Mouse (Mus musculus) erythroid progenitor cell, adult 5-6 weeks (primary cell): ENCODE measurements around the gene Car11. TPM values are rescaled to one million over a fixed set of nuclear protein-coding genes. Genes with fewer than 3 reads are reported as not detected.

ENCODE experiments used
- ATAC-seq: replicated peaks from 2 replicates; pipeline ENCODE4 v1.8.0; 2016; ENCODE audit warnings: moderate number of reproducible peaks, mild to moderate bottlenecking, moderate TSS enrichment, inconsistent platforms; ENCODE audit not compliant: poor library complexity, low FRiP score, severe bottlenecking
- total RNA-seq, 2 experiments: library from RNA; stranded (forward) in 1 of 2; stranded (reverse) in 1 of 2; fragments of 150-400 nt in 1 of 2; fragments of 186-747, 209-891 nt in 1 of 2; gene quantifications; 2 replicates each; pipeline versions ENCODE4 v1.2.3 to v1.2.4; 2015 to 2017; ENCODE audit warnings: low replicate concordance in 2 of 2

Car11 gene
- total RNA-seq, 2 experiments from 2014 or later, result not detected

GRCm38 (mm10) chr7:45749401-45749800, 49.8 kb downstream of the Car11 start:
- no peak for ATAC-seq

GRCm38 (mm10) chr7:45750162-45750561, 50.5 kb downstream of the Car11 start:
- no peak for ATAC-seq

Other genes starting within 250 kb of the Car11 start
Only the 30 nearest of the 34 such genes appear.
- 0.84 TPM in 1 of 2 replicates, not detected in the other for gene Tulp2, start 218.0 kb upstream of the Car11 start, total RNA-seq (2015; ENCODE audit: low replicate concordance)
- not detected in 2 replicates for gene Tulp2, start 218.0 kb upstream of the Car11 start, total RNA-seq (2017; ENCODE audit: low replicate concordance)
- gene Gm45808, start 213.0 kb upstream of the Car11 start, total RNA-seq (2015; ENCODE audit: low replicate concordance), result not detected in 2 replicates
- gene Gm45808, start 213.0 kb upstream of the Car11 start, total RNA-seq (2017; ENCODE audit: low replicate concordance), result 4.9 TPM in 1 of 2 replicates, not detected in the other
- 0.42 and 3.6 TPM in 2 replicates for gene Dhdh, start 211.0 kb upstream of the Car11 start, total RNA-seq (2015; ENCODE audit: low replicate concordance)
- gene Dhdh, start 211.0 kb upstream of the Car11 start, total RNA-seq (2017; ENCODE audit: low replicate concordance), result 1.0 and 1.6 TPM in 2 replicates
- 164 and 168 TPM in 2 replicates for gene Nucb1, start 189.4 kb upstream of the Car11 start, total RNA-seq (2015; ENCODE audit: low replicate concordance)
- gene Nucb1, start 189.4 kb upstream of the Car11 start, total RNA-seq (2017; ENCODE audit: low replicate concordance), result 789 and 905 TPM in 2 replicates
- gene Ppp1r15a, start 173.6 kb upstream of the Car11 start, total RNA-seq (2015; ENCODE audit: low replicate concordance), result 814 and 867 TPM in 2 replicates
- gene Ppp1r15a, start 173.6 kb upstream of the Car11 start, total RNA-seq (2017; ENCODE audit: low replicate concordance), result 569 and 633 TPM in 2 replicates
- gene Plekha4, start 173.5 kb upstream of the Car11 start, total RNA-seq (2015; ENCODE audit: low replicate concordance), result 7.2 TPM in 1 of 2 replicates, not detected in the other
- gene Plekha4, start 173.5 kb upstream of the Car11 start, total RNA-seq (2017; ENCODE audit: low replicate concordance), result 0.08 and 0.90 TPM in 2 replicates
- not detected in 2 replicates for gene Hsd17b14, start 144.9 kb upstream of the Car11 start, total RNA-seq (2015; ENCODE audit: low replicate concordance)
- not detected in 2 replicates for gene Hsd17b14, start 144.9 kb upstream of the Car11 start, total RNA-seq (2017; ENCODE audit: low replicate concordance)
- gene Bcat2, start 129.7 kb upstream of the Car11 start, total RNA-seq (2015; ENCODE audit: low replicate concordance), result 8.4 and 17.7 TPM in 2 replicates
- gene Bcat2, start 129.7 kb upstream of the Car11 start, total RNA-seq (2017; ENCODE audit: low replicate concordance), result 4.0 and 22.0 TPM in 2 replicates
- gene Fgf21, start 84.4 kb upstream of the Car11 start, total RNA-seq (2015; ENCODE audit: low replicate concordance), result not detected in 2 replicates
- gene Fgf21, start 84.4 kb upstream of the Car11 start, total RNA-seq (2017; ENCODE audit: low replicate concordance), result not detected in 2 replicates
- gene Fut1, start 82.6 kb upstream of the Car11 start, total RNA-seq (2015; ENCODE audit: low replicate concordance), result not detected in 2 replicates
- not detected in 2 replicates for gene Fut1, start 82.6 kb upstream of the Car11 start, total RNA-seq (2017; ENCODE audit: low replicate concordance)
- not detected in 2 replicates for gene Izumo1, start 78.0 kb upstream of the Car11 start, total RNA-seq (2015; ENCODE audit: low replicate concordance)
- gene Izumo1, start 78.0 kb upstream of the Car11 start, total RNA-seq (2017; ENCODE audit: low replicate concordance), result not detected in 2 replicates
- not detected in 2 replicates for gene Rasip1, start 72.4 kb upstream of the Car11 start, total RNA-seq (2015; ENCODE audit: low replicate concordance)
- not detected in 2 replicates for gene Rasip1, start 72.4 kb upstream of the Car11 start, total RNA-seq (2017; ENCODE audit: low replicate concordance)
- gene Mamstr, start 59.9 kb upstream of the Car11 start, total RNA-seq (2015; ENCODE audit: low replicate concordance), result not detected in 2 replicates
- not detected in 2 replicates for gene Mamstr, start 59.9 kb upstream of the Car11 start, total RNA-seq (2017; ENCODE audit: low replicate concordance)
- gene Fut2, start 33.4 kb upstream of the Car11 start, total RNA-seq (2015; ENCODE audit: low replicate concordance), result not detected in 2 replicates
- not detected in 2 replicates for gene Fut2, start 33.4 kb upstream of the Car11 start, total RNA-seq (2017; ENCODE audit: low replicate concordance)
- gene Ntn5, start 15.8 kb upstream of the Car11 start, total RNA-seq (2015; ENCODE audit: low replicate concordance), result not detected in 2 replicates
- gene Ntn5, start 15.8 kb upstream of the Car11 start, total RNA-seq (2017; ENCODE audit: low replicate concordance), result not detected in 2 replicates
- not detected in 2 replicates for gene Sec1, start 5.4 kb upstream of the Car11 start, total RNA-seq (2015; ENCODE audit: low replicate concordance)
- not detected in 2 replicates for gene Sec1, start 5.4 kb upstream of the Car11 start, total RNA-seq (2017; ENCODE audit: low replicate concordance)
- 1.3 and 2.5 TPM in 2 replicates for gene Dbp, start 5.2 kb downstream of the Car11 start, total RNA-seq (2015; ENCODE audit: low replicate concordance)
- gene Dbp, start 5.2 kb downstream of the Car11 start, total RNA-seq (2017; ENCODE audit: low replicate concordance), result 1.7 and 2.6 TPM in 2 replicates
- 522 and 544 TPM in 2 replicates for gene Rpl18, start 15.6 kb downstream of the Car11 start, total RNA-seq (2015; ENCODE audit: low replicate concordance)
- gene Rpl18, start 15.6 kb downstream of the Car11 start, total RNA-seq (2017; ENCODE audit: low replicate concordance), result 281 and 297 TPM in 2 replicates
- gene Sphk2, start 18.2 kb downstream of the Car11 start, total RNA-seq (2015; ENCODE audit: low replicate concordance), result 9.6 and 12.6 TPM in 2 replicates
- gene Sphk2, start 18.2 kb downstream of the Car11 start, total RNA-seq (2017; ENCODE audit: low replicate concordance), result 4.8 and 9.4 TPM in 2 replicates
- gene Fam83e, start 21.4 kb downstream of the Car11 start, total RNA-seq (2015; ENCODE audit: low replicate concordance), result not detected in 2 replicates
- gene Fam83e, start 21.4 kb downstream of the Car11 start, total RNA-seq (2017; ENCODE audit: low replicate concordance), result not detected in 2 replicates
- gene Spaca4, start 26.0 kb downstream of the Car11 start, total RNA-seq (2015; ENCODE audit: low replicate concordance), result not detected in 2 replicates
- gene Spaca4, start 26.0 kb downstream of the Car11 start, total RNA-seq (2017; ENCODE audit: low replicate concordance), result not detected in 2 replicates
- not detected in 2 replicates for gene Lmtk3, start 83.9 kb downstream of the Car11 start, total RNA-seq (2015; ENCODE audit: low replicate concordance)
- gene Lmtk3, start 83.9 kb downstream of the Car11 start, total RNA-seq (2017; ENCODE audit: low replicate concordance), result not detected in 2 replicates
- not detected in 2 replicates for gene Sult2b1, start 84.8 kb downstream of the Car11 start, total RNA-seq (2015; ENCODE audit: low replicate concordance)
- gene Sult2b1, start 84.8 kb downstream of the Car11 start, total RNA-seq (2017; ENCODE audit: low replicate concordance), result not detected in 2 replicates
- gene Cyth2, start 114.7 kb downstream of the Car11 start, total RNA-seq (2015; ENCODE audit: low replicate concordance), result 20.5 and 29.8 TPM in 2 replicates
- gene Cyth2, start 114.7 kb downstream of the Car11 start, total RNA-seq (2017; ENCODE audit: low replicate concordance), result 43.8 and 48.9 TPM in 2 replicates
- gene Kcnj14, start 124.9 kb downstream of the Car11 start, total RNA-seq (2015; ENCODE audit: low replicate concordance), result not detected in 2 replicates
- gene Kcnj14, start 124.9 kb downstream of the Car11 start, total RNA-seq (2017; ENCODE audit: low replicate concordance), result not detected in 2 replicates
- gene Grwd1, start 131.1 kb downstream of the Car11 start, total RNA-seq (2015; ENCODE audit: low replicate concordance), result 2.5 and 2.9 TPM in 2 replicates
- gene Grwd1, start 131.1 kb downstream of the Car11 start, total RNA-seq (2017; ENCODE audit: low replicate concordance), result 0.23 and 4.0 TPM in 2 replicates
- gene Kdelr1, start 172.9 kb downstream of the Car11 start, total RNA-seq (2015; ENCODE audit: low replicate concordance), result 55.9 and 91.4 TPM in 2 replicates
- 31.2 and 39.1 TPM in 2 replicates for gene Kdelr1, start 172.9 kb downstream of the Car11 start, total RNA-seq (2017; ENCODE audit: low replicate concordance)
- gene Grin2d, start 178.5 kb downstream of the Car11 start, total RNA-seq (2015; ENCODE audit: low replicate concordance), result not detected in 2 replicates
- gene Grin2d, start 178.5 kb downstream of the Car11 start, total RNA-seq (2017; ENCODE audit: low replicate concordance), result not detected in 2 replicates
- gene Syngr4, start 196.9 kb downstream of the Car11 start, total RNA-seq (2015; ENCODE audit: low replicate concordance), result not detected in 2 replicates
- gene Syngr4, start 196.9 kb downstream of the Car11 start, total RNA-seq (2017; ENCODE audit: low replicate concordance), result 1.3 TPM in 1 of 2 replicates, not detected in the other
- 0.84 and 1.1 TPM in 2 replicates for gene Tmem143, start 197.1 kb downstream of the Car11 start, total RNA-seq (2015; ENCODE audit: low replicate concordance)
- 4.0 and 4.6 TPM in 2 replicates for gene Tmem143, start 197.1 kb downstream of the Car11 start, total RNA-seq (2017; ENCODE audit: low replicate concordance)